Mouse (Mus musculus) embryo, embryonic 11 days (tissue): ENCODE results near the gene Myod1.

Source experiments
- DNase-seq: peaks from one replicate; pipeline ENCODE4 v3.0.0-alpha.2; 2015

Gene Myod1

DNA sequence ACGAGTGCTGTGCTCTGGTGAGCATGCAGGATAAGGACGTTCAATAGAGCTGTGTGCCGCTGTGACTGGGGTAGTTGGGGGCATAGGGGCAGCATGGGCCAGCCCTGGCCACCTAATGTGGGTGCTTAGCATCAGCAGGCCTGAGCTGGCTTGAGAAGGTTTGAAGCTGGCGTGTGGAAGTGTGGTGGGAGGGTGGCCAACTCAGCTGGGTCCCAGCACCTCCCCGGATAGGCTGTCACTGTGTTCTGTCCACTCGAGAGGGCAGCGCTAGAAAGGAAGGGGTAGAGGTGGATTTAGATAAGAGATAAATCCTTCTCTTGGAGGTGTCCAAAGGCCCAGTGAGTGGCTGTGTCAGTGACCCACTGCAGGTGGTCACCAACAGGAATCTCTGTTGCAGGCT lies 41.2 kb downstream of the Myod1 start:
- DNase-seq, result no peak

DNA sequence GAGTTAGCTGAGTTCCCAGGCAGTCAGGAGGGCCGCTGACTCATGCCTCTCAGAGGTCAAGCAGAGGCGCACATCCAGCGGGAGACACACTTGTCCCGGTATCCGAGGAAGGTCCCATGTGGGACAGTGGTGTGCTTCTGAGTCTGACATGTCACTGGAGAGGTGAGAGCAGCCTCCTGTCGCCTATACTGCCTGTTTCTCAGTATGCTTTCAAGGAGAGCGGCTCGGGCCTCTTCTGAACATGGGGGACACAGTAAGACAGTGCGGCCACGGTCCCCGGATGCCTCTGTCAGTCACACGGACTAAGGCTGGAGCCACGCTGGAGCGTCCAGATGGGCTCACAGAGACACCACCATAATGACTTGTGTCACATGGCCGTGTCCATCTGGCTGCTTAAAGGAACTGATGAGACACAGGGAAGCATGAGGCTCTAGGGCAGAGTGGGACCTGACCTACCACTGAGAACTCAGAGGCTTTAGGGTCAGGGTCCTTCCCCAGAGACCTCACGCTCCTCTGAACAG lies 41.9 kb downstream of the Myod1 start:
- peak; percentile 21 for DNase-seq

DNA sequence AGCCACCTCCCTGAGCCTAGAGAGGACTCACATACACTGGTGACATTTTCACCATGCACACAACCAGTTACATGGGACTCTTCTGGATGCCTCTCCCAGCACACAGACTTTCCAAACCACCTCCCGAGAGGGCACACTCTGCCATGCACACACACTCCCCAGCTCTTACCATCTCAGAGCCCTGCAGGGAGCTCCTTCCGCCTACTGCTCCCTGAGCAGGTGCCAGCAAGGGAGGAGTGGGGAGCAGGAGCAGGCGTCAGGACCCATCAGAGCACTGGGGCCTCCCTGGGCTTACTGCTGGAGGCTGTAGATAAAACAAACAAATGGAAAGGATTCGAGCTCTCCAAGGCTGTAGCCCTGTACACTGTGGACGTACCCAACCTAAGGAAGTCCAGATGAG lies 45.3 kb downstream of the Myod1 start:
- DNase-seq, result no peak

DNA sequence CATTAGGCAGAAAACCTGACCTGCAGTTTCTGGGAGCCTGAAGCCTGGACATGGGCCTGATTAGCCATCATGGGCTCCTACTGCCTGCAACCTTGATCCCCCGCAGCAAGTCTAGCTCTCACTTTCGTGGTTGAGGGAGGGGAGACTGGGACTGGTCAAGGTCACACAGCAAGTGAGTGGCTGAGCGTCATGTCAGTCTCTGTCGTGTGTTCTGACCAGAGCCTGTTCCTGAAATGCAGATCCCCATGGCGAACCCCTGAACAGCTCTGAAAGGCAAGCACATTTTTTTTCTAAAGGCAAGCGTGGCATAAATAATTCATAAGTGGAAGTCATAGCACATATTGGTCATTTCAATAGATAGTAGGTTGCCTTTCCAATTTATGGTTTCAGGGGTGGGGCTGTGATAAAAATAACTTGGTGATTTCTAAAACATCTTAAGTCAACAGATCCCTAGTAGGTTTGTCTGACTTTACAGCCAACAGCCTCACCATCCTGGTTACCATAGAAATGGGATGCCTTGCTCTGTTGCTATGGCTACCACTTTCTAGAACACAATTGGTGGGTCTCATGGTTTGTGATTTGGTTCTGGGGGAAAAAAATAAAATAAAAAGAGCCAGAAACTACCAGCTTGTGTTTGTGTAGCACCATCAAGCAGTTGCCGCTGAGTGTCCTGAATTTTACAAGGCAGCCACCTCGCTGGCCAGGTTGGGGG lies 45.9 kb downstream of the Myod1 start:
- DNase-seq, result peak; percentile 50

DNA sequence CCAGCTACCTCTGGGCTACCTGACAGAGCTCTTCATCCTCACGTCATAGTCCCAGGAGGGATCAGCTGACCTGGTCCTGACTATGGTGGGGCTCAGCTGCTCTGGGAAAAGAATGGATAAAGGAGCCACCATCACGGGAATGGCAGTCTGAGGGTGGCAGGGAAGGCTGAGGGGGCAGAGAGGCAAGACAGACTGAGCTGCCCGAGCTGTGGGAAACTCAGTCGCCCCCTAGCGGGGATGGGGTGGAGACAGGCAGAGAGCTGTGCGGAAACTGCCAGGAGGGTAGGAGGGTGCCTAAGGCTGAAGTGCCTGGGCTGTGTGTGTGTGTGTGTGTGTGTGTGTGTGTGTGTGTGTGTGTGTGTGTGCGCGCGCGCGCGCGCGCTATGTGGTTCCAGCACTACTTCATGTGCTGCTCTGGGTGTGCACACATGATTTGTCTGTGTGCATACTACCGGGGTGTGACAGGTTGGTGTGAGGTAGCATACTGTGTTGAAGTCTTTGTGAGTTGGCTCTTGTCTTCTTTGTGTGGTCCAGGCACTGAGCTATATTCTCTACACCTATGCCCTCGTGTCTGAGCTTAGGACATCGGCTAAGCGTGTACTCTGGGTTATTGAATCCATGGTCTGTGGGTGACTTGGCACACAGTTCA lies 46.6 kb downstream of the Myod1 start:
- DNase-seq, result peak; percentile 78

DNA sequence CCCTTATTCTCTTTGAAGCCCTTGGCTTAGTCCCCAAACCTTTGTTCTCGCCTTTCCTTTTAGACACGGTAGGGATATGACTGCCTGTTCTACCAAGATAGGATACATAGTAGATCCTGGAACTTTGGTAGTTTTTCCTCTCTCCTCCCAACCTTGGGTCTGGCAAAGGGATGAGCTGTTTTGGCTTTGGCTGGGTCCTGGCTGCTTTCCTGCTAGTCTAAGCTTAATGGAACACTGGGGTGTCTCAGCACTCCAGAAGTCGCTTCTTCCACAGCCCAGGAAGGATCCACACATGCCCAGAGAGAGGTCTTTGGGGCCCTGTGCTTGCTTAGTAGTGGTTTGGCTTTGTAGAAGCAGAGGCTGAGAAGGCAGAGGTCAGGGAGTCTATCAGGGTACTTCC lies 47.7 kb downstream of the Myod1 start:
- no peak for DNase-seq

DNA sequence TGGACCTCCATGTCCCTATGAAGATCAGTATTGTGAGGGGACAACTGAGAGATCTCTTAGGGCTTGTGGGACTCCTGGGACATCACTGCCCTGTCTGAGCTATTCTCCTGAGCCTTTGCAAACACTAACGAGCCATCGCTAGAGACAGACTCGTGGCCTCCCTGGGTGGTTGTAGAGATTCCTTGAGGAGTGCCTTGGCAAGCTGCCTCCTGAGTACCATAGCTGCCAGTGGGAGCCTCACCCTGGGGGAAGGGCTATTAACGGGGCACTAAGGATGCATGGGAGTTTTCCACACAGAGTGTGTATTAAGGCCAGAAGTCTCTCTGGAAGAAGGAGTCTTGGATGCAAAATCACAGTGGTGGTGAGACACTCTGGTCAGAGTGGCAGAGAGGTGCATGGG lies 48.7 kb downstream of the Myod1 start:
- no peak for DNase-seq
